Mouse (Mus musculus) lung, postnatal 0 days (tissue): Measurements from ENCODE around the gene Atp13a3.

Experiments
- CTCF ChIP-seq: IDR thresholded peaks from 2 replicates; pipeline ENCODE4 v1.5.1; 2016; ENCODE audit warnings: antibody characterized with exemption, mild to moderate bottlenecking
- EP300 ChIP-seq: IDR thresholded peaks from 2 replicates; pipeline ENCODE4 v1.6.1; 2016; ENCODE audit warnings: antibody characterized with exemption, mild to moderate bottlenecking, control low read depth

DNA sequence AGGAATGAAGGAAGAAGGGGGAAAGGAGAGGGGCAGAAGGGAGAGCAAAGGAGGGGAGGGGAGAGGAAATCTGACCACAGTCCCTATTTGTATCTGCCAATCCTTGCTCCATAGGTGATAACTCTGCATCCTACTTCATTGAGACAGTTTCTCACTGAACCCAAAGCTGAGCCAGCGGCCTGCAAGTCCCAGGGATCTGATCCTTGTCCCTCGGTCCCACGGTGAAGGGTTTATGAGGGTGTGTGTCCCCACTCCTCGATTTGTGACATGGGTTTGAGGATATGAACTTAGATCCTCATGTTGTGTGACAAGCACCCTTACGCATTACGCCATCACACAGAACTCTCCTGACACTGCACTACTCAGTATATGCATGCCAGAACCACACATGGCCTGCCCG, 110.7 kb downstream of the Atp13a3 start:
- TF ChIP-seq CTCF (no peak), EP300 (no peak)
